Mouse (Mus musculus) neural tube, embryonic 14.5 days (tissue): Measurements from ENCODE around the gene S100z. TPM values are rescaled to one million over a fixed set of nuclear protein-coding genes. Genes with fewer than 3 reads are reported as not detected.

Experiments used
- ATAC-seq: fragments of 200-750 bp; cut with Nextera tagmentation; 2 replicates; pipeline ENCODE4 v1.8.0; 2017; ENCODE audit warnings: low read depth, mild to moderate bottlenecking, moderate TSS enrichment, moderate library complexity
- H3K27ac ChIP-seq: fragments of 300-500 bp; sonication (generic); 2 replicates; pipeline ENCODE4 v1.5.1; 2014; ENCODE audit warnings: low read depth, mild to moderate bottlenecking, control low read depth, low read length, moderate library complexity, mixed read lengths
- H3K27me3 ChIP-seq: fragments of 300-500 bp; sonication (generic); 2 replicates; pipeline ENCODE4 v1.6.1; 2014; ENCODE audit warnings: low read length; ENCODE audit not compliant: control insufficient read depth, insufficient read depth
- H3K36me3 ChIP-seq: fragments of 300-500 bp; sonication (generic); 2 replicates; pipeline ENCODE4 v1.6.1; 2014; ENCODE audit warnings: low read length, mixed read lengths; ENCODE audit not compliant: control insufficient read depth, insufficient read depth
- H3K4me1 ChIP-seq: fragments of 300-500 bp; sonication (generic); 2 replicates; pipeline ENCODE4 v1.6.1; 2014; ENCODE audit warnings: low read length; ENCODE audit not compliant: control insufficient read depth, insufficient read depth
- H3K4me2 ChIP-seq: fragments of 300-500 bp; sonication (generic); 2 replicates; pipeline ENCODE4 v1.6.1; 2014; ENCODE audit warnings: mild to moderate bottlenecking, low read depth, low read length, control low read depth
- H3K4me3 ChIP-seq: fragments of 300-500 bp; sonication (generic); 2 replicates; pipeline ENCODE4 v1.5.1; 2014; ENCODE audit warnings: low read depth, low read length, control low read depth, mixed read lengths
- H3K9ac ChIP-seq: fragments of 300-500 bp; sonication (generic); replicated peaks from 2 replicates; pipeline ENCODE4 v1.6.1; 2014; ENCODE audit warnings: low read depth, mild to moderate bottlenecking, control low read depth, low read length, mixed read lengths
- H3K9me3 ChIP-seq: fragments of 300-500 bp; sonication (generic); 2 replicates; pipeline ENCODE4 v1.6.1; 2016; ENCODE audit warnings: low read length; ENCODE audit not compliant: control insufficient read depth
- WGBS: fragments of 180-500 bp; shearing (Covaris S2); extraction: QIAGEN DNeasy Blood & Tissue Kit; methylation state at CpG from one replicate; pipeline ENCODE4 v1.1.7; 2014; 5-methylcytosine and 5-hydroxymethylcytosine counted together
- polyA plus RNA-seq: library from polyadenylated mRNA; unstranded; fragments of >200 nt; fragmentation: Nextera tagmentation; extraction: Ambion mirVana; gene quantifications from 2 replicates; pipeline ENCODE4 v1.2.1, GENCODE M21; 2014

Gene S100z
- polyA plus RNA-seq, 1 experiment from 2014 or later, result not detected

DNA sequence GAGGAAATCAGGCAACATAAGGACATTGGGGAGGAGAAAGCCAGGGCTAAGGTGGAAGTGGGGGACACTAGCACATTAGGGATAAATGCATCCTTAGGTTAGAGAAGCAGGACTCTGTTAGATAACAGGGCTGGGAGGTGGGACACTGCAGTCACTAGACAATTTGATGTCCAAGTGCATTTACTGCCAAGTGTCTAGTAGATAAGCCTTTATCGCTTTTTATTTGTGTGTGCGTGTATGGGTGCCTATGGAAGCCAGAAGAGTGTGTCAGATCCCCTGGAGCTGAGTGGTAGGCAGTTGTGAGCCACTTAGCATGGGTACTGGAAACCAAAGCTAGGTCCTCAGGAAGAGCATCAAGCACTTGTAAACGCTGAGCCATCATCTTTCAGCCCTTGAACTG lies 4.2 kb downstream of the S100z start:
- no peaks in the 10 kb centered on the region for H3K4me1 ChIP-seq
- ATAC-seq, result no peak

GRCm38 (mm10) chr13:95470970-95471369 lies 7.6 kb downstream of the S100z start:
- Histone ChIP-seq H3K27me3 (no peaks in the 10 kb centered on the region), H3K36me3 (no peaks in the 10 kb centered on the region), H3K4me2 (no peak overlapping the region), H3K9me3 (no peaks in the 10 kb centered on the region), H3K4me1 (no peaks in the 10 kb centered on the region), H3K4me3 (no peak overlapping the region), H3K9ac (no peak overlapping the region), H3K27ac (no peak overlapping the region)
- WGBS, result 83% methylated on average over 1 of the region's 2 CpGs
- no peak for ATAC-seq

More for the DNA sequence above, 4.2 kb downstream of the S100z start:
- Histone ChIP-seq H3K9ac (no peak overlapping the region), H3K36me3 (no peaks in the 10 kb centered on the region), H3K9me3 (no peaks in the 10 kb centered on the region), H3K27me3 (no peaks in the 10 kb centered on the region), H3K4me3 (no peak overlapping the region), H3K27ac (no peak overlapping the region), H3K4me2 (no peak overlapping the region)
- WGBS, result 80% methylated on average over 3 of the region's 3 CpGs

DNA sequence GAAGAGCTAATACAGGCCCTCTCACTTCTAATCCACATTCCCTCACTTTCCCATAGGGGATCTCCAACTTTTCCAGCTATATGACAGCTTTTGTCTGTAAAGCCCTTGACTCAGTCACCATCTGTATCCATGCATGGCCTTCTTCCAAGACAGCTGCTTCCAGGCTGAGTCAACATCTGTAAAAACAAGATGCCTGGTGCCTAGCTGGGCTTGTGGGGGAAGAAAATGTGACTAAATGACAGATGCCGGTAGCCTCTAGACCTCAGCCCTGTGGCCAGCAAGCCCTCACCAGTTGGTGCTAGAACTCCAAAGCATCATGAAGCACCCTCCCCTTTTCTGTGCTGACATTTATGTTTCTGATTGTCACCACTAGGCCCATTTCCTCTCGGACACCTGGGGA lies 27.0 kb downstream of the S100z start:
- H3K4me2 ChIP-seq, result no peak overlapping the region
- H3K4me3 ChIP-seq, result no peak overlapping the region
- 73% methylated on average over 2 of the region's 2 CpGs for WGBS
- H3K9ac ChIP-seq, result no peak overlapping the region
- ATAC-seq, result no peak
- no peaks in the 10 kb centered on the region for H3K27me3 ChIP-seq
- no peaks in the 10 kb centered on the region for H3K4me1 ChIP-seq
- no peaks in the 10 kb centered on the region for H3K9me3 ChIP-seq
- no peak overlapping the region for H3K27ac ChIP-seq
- no peaks in the 10 kb centered on the region for H3K36me3 ChIP-seq

DNA sequence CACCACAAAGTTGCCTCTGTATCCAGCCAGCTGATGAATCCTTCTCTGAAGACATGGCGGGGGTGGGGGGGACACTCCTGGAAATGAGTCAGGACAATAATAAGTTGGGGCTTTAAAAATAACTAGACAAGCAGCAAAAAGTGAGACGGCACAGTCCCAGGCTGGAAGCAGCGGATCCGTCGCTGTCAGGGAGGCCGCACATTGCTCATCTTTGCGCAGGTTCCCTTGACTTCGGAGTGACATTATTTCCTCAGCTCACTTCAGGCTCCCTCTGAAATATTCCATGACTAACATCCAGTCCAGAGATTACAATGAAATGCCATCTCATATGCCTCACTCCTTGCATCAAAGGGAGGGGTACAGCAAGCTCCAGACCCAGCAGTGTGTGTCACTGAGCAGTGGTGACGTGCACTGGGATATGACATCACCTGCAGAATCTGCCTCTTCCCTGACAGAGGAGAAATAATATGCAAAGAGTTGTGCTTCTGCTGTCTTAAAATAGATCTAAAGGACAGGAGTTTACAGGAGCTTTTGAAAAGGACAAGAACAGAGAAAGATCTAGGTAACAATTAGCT lies 27.8 kb downstream of the S100z start:
- Histone ChIP-seq H3K9ac (no peak overlapping the region), H3K36me3 (no peaks in the 10 kb centered on the region), H3K9me3 (no peaks in the 10 kb centered on the region), H3K27me3 (no peaks in the 10 kb centered on the region), H3K27ac (no peak overlapping the region), H3K4me3 (no peak overlapping the region), H3K4me1 (no peaks in the 10 kb centered on the region), H3K4me2 (no peak overlapping the region)
- WGBS, result 87% methylated on average over 9 of the region's 9 CpGs
- ATAC-seq, result no peak

DNA sequence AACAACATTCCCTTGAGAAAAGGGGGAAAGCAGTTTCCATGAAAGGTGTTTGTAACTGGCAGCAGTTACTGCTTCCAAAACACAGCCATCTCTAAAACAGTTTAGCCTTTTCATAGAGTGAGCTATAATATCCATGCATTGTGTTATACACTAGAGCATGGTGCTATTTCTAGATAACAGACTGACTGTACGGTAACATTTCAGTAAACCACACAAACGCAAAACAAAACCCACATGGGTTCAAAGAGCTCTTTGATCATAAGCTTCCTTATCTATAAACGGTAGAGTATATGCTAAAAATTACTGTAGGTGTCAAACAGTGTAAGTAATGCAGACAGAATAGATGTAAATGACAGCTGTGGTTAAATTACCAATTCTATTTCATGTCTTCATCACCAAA lies 28.8 kb downstream of the S100z start:
- Histone ChIP-seq H3K4me2 (no peak overlapping the region), H3K9ac (no peak overlapping the region), H3K9me3 (no peaks in the 10 kb centered on the region), H3K4me1 (no peaks in the 10 kb centered on the region), H3K27ac (no peak overlapping the region), H3K27me3 (0 out of 2 replicates have a peak, but pooled peaks cover 3% of the 10 kb centered on the region), H3K36me3 (no peaks in the 10 kb centered on the region), H3K4me3 (no peak overlapping the region)
- ATAC-seq, result no peak
- 80% methylated on average over 3 of the region's 3 CpGs for WGBS

DNA sequence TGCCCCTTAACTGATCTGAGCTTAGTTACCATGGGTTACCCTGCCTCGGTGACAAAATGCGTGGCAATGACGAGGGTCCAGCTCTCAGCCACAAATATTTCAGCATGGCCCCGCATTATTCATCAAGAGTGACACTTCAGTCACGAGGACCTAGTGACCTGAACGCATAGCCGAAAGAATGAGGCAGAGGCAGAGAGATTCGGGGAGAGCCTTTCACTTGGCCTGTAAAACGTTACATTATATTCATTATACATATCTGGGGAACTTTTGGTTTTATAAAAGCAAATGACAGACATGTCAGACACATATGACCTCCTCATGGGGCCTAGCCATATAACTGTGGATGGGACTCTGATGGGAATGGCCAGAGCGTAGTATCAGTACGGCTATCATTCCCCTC lies 33.7 kb downstream of the S100z start, which contains the start of gene Crhbp:
TSS of gene Crhbp (minus strand) at position 101 of the 400 bp plus-strand sequence.
- H3K4me2 ChIP-seq, result peak within 1 kb of the TSS; percentile 88
- no peak within 1 kb of the TSS for H3K27ac ChIP-seq
- WGBS, result 49% methylated on average over 11 of the region's 11 CpGs
- no peak for ATAC-seq
- H3K4me3 ChIP-seq, result peak within 1 kb of the TSS; percentile 39
- peak within 1 kb of the TSS; percentile 37; the same call in 1 of the 2 replicates for H3K9ac ChIP-seq
- 0 out of 2 replicates have a peak, but pooled peaks cover 15% of the 10 kb centered on the region for H3K27me3 ChIP-seq
- H3K36me3 ChIP-seq, result no peaks in the 10 kb centered on the region
- H3K9me3 ChIP-seq, result no peaks in the 10 kb centered on the region
- H3K4me1 ChIP-seq, result 0 out of 2 replicates have a peak, but pooled peaks cover 4% of the 10 kb centered on the region

DNA sequence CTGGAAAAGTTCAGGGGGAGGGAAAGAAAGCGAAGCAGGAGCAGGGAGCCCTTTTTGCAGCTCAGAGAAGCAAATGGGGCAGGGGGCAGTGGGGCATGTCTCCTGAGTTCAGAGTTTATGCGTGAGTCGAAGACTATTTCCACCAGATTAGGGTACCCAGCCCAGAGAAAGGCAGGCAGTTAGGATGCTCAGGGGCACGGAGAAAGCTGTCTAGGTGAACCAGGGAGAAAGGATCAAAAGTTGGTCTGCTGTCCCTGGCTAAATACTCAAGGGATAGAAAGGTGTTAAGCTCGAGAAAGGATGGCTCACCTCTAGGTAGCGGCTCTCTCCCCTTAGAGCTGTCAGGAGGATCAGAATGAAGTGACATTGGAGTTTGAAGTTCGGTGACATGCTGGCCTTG lies 34.2 kb downstream of the S100z start:
- 16% methylated on average over 7 of the region's 7 CpGs for WGBS
- Histone ChIP-seq H3K36me3 (no peaks in the 10 kb centered on the region), H3K27me3 (0 out of 2 replicates have a peak, but pooled peaks cover 15% of the 10 kb centered on the region), H3K4me1 (0 out of 2 replicates have a peak, but pooled peaks cover 4% of the 10 kb centered on the region), H3K4me2 (peak overlapping the region; percentile 88), H3K9me3 (no peaks in the 10 kb centered on the region), H3K4me3 (peak overlapping the region; percentile 39; the same call in 1 of the 2 replicates), H3K9ac (no peak overlapping the region), H3K27ac (no peak overlapping the region)
- ATAC-seq, result no peak

DNA sequence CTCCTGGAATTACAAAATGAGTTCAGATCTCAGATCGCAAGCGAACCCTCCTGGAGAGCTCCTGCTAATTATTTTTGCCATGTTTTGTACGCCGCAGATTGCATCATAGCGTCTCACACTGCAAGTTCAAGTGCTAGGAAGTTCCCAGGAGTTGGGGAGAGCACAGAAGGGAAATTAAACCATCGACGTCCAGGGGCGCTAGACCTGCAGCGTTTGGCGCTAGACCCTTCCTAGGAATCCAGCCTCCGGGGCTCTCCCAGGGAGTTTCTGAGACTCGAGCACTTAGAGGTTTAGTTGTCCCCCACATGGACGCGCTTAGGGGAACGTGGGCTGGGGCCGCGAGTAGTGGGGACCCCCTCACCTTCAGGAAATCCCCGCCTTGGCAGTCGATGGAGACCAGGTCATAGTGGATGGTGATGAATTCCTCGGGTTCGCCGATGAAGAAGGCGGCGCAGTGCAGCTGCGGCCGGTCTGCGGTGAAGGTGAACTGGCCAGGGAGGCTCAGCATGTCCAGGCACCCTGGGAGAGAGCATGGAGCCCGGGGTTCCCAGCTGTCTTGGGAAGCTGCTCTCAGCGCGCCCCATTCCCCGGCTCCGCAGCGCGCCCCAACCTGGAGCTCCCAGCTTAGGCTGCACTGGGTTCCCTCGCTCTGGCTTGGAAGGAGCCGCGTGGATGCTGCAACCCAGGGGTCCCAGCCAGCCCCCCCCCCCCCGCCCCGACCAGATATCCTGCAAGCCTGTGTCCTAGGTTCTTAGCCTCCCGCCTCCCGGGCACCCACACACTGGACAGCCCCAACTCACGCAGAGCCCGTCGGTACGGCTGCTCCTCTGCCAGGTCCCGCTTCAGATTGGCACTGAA lies 34.9 kb downstream of the S100z start:
- Histone ChIP-seq H3K9ac (peak overlapping the region; percentile 37; the same call in 1 of the 2 replicates), H3K36me3 (no peaks in the 10 kb centered on the region), H3K9me3 (no peaks in the 10 kb centered on the region), H3K4me2 (peak overlapping the region; percentile 88), H3K4me1 (0 out of 2 replicates have a peak, but pooled peaks cover 4% of the 10 kb centered on the region), H3K27me3 (0 out of 2 replicates have a peak, but pooled peaks cover 15% of the 10 kb centered on the region), H3K27ac (no peak overlapping the region), H3K4me3 (peak overlapping the region; percentile 39)
- peak; percentile 87 for ATAC-seq
- WGBS, result 3% methylated on average over 46 of the region's 46 CpGs

DNA sequence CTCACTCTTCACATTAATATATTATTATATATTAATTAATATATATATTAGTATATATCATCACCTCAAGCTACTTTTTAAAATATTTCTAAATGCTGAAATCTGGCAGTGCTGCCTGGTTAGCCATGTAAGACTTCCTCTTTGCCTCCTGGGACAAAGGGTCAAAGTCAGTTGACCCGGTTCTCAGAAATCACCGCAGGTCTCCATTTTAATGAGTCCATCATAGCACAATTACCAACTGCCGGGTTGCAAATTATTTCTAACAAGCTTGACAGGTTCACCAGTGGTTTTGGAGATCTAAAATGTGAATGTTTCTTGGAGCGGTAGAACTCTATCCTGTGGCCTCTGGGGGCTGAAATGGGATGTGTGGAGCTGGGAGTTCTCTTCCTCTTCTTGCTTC lies 35.6 kb downstream of the S100z start:
- 0 out of 2 replicates have a peak, but pooled peaks cover 4% of the 10 kb centered on the region for H3K4me1 ChIP-seq
- WGBS, result 18% methylated on average over 4 of the region's 4 CpGs
- H3K9me3 ChIP-seq, result no peaks in the 10 kb centered on the region

More for the DNA sequence above, 35.6 kb downstream of the S100z start:
- H3K9ac ChIP-seq, result no peak overlapping the region
- peak overlapping the region; percentile 88; the same call in 1 of the 2 replicates for H3K4me2 ChIP-seq
- ATAC-seq, result no peak
- H3K4me3 ChIP-seq, result no peak overlapping the region; the same call in 1 of the 2 replicates
- H3K27ac ChIP-seq, result no peak overlapping the region
- no peaks in the 10 kb centered on the region for H3K36me3 ChIP-seq
- 0 out of 2 replicates have a peak, but pooled peaks cover 15% of the 10 kb centered on the region for H3K27me3 ChIP-seq
